21 mouse cellular contexts compared by ENCODE assay signal in the genomic region with DNA sequence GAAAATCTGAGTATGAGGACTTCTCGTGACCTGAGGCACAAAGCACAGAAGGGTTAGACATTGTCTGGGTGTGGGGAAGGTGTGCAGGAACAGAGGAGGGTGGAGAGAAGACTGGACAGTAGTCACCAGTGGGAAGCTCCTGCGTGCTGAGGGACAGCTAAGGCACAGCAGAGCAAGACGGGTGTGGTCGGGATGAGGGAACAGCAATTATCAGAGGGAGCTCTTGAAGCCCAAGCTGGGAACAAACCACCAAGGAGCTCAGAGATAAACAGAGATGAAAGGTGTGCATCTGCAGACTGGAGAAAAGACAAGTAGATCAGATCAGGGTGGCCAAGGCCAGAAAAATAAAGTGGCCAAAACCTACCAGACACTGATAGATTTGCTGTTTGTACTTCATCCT.
A peak's percentile ranks its signal among the peaks of the same experiment; 100 is the strongest.
DNase-seq lines count a peak whose midpoint lies in the region; ATAC-seq and TF ChIP-seq lines count a peak whose summit lies in the region.
"Had no signal": no experiment of that assay in that cellular context is flagged by ENCODE, and none has a peak within 500 bp of the region (broad histone marks: within the 10 kb centered on the region; RNA-seq: fewer than 3 reads in every experiment).

No protein-coding gene starts in this region.

- intact Hi-C loops in left cerebral cortex, postnatal 14 days (cut with DNase I): no loop called here

- no peak for DNase-seq in liver, adult 2 months (ENCODE audit: extremely low read depth, low read depth, low spot score)
- no peak for DNase-seq in liver, embryonic 14.5 days (ENCODE audit: low read depth in 3 of 3, low spot score in 3 of 3)
- DNase-seq in liver: no peak
- no peak for DNase-seq in left cerebral cortex, postnatal 14 days (ENCODE audit: low spot score in 2 of 2)
- DNase-seq: adrenal gland, adult 8-10 months; adrenal gland, postnatal 14 days; adrenal gland, postnatal 36 days; cerebellum, adult 11-12 months; cerebellum, adult 2 months; cerebellum, adult 9-10 months; cerebellum, postnatal 10 days; cerebellum, postnatal 25 days had no signal

- 96% methylated on average over 4 of the region's 4 CpGs for WGBS in liver, adult 2 months
- WGBS in liver, embryonic 12.5 days (ENCODE audit: insufficient replicate concordance): 56% methylated on average over 4 of the region's 4 CpGs
- 49% methylated on average over 4 of the region's 4 CpGs for WGBS in liver, embryonic 14.5 days (ENCODE audit: insufficient replicate concordance)
- WGBS in neural tube, embryonic 15.5 days: 97% methylated on average over 4 of the region's 4 CpGs

- H3K27me3 ChIP-seq in liver, adult 2 months (ENCODE audit: control insufficient read depth, insufficient read depth, low read length): no peaks in the 10 kb centered on the region
- no peaks in the 10 kb centered on the region for H3K27me3 ChIP-seq in liver, embryonic 12.5 days (replicated peaks)
- H3K27me3 ChIP-seq in liver, embryonic 14.5 days (ENCODE audit: control insufficient read depth, insufficient read depth, low read length): no peaks in the 10 kb centered on the region
- no peaks in the 10 kb centered on the region for H3K27me3 ChIP-seq in neural tube, embryonic 15.5 days (replicated peaks)
- H3K27me3 ChIP-seq: embryonic facial prominence, embryonic 12.5 days; forebrain, embryonic 13.5 days; forebrain, embryonic 15.5 days; Patski had no signal

- no peak overlapping the region; the same call in 1 of the 2 replicates for H3K4me2 ChIP-seq in liver, embryonic 12.5 days
- H3K4me2 ChIP-seq in liver, embryonic 14.5 days (ENCODE audit: low read depth): no peak overlapping the region
- H3K4me2 ChIP-seq in neural tube, embryonic 15.5 days: no peak overlapping the region
- H3K4me2 ChIP-seq: embryonic facial prominence, embryonic 12.5 days; forebrain, embryonic 13.5 days; forebrain, embryonic 15.5 days had no signal

- H3K4me3 ChIP-seq in liver, adult 2 months (ENCODE audit: insufficient read depth, low read depth, low read length): no peak overlapping the region
- H3K4me3 ChIP-seq in liver, embryonic 12.5 days: no peak overlapping the region
- H3K4me3 ChIP-seq in liver, embryonic 14.5 days (ENCODE audit: insufficient read depth in 1 of 2, low read depth in 2 of 2, low read length in 2 of 2): no peak overlapping the region
- no peak overlapping the region for H3K4me3 ChIP-seq in neural tube, embryonic 15.5 days (replicated peaks)
- H3K4me3 ChIP-seq: embryonic facial prominence, embryonic 10.5 days; embryonic facial prominence, embryonic 12.5 days; forebrain, embryonic 13.5 days; forebrain, embryonic 15.5 days had no signal

- no peak for TF ChIP-seq CTCF in liver, adult 2 months (IDR thresholded peaks at IDR 0.05; ENCODE audit: low read depth, low read length)
- TF ChIP-seq CTCF in liver, embryonic 14.5 days (IDR thresholded peaks at IDR 0.05; ENCODE audit: low read depth): no peak

- H3K4me1 ChIP-seq in liver, adult 2 months (ENCODE audit: control insufficient read depth, insufficient read depth, low read length): peaks cover 29% of the 10 kb centered on the region
- H3K4me1 ChIP-seq in liver, embryonic 12.5 days: peaks cover 18% of the 10 kb centered on the region
- H3K4me1 ChIP-seq in liver, embryonic 14.5 days (replicated peaks; ENCODE audit: control insufficient read depth in 2 of 2, insufficient read depth in 2 of 2, low read length in 1 of 2): peaks cover 9 to 13% of the 10 kb centered on the region in 2 experiments
- H3K4me1 ChIP-seq in neural tube, embryonic 15.5 days: 0 out of 2 replicates have a peak, but pooled peaks cover 2% of the 10 kb centered on the region
- H3K4me1 ChIP-seq: embryonic facial prominence, embryonic 10.5 days; embryonic facial prominence, embryonic 12.5 days had no signal

- no peaks in the 10 kb centered on the region for H3K9me3 ChIP-seq in liver, embryonic 12.5 days (replicated peaks)
- H3K9me3 ChIP-seq in liver, embryonic 14.5 days (ENCODE audit: control insufficient read depth, low read length): no peaks in the 10 kb centered on the region
- no peaks in the 10 kb centered on the region for H3K9me3 ChIP-seq in neural tube, embryonic 15.5 days (replicated peaks)
- H3K9me3 ChIP-seq: embryonic facial prominence, embryonic 10.5 days; embryonic facial prominence, embryonic 12.5 days; forebrain, embryonic 13.5 days; forebrain, embryonic 15.5 days had no signal

- no peak overlapping the region for H3K9ac ChIP-seq in liver, adult 2 months (ENCODE audit: low read depth, low read length)
- H3K9ac ChIP-seq in liver, embryonic 12.5 days: no peak overlapping the region
- H3K9ac ChIP-seq in liver, embryonic 14.5 days (replicated peaks): no peak overlapping the region
- H3K9ac ChIP-seq in neural tube, embryonic 15.5 days (replicated peaks): no peak overlapping the region
- H3K9ac ChIP-seq: embryonic facial prominence, embryonic 12.5 days; forebrain, embryonic 13.5 days; forebrain, embryonic 15.5 days had no signal

- TF ChIP-seq POLR2A in liver, adult 2 months (IDR thresholded peaks at IDR 0.05; ENCODE audit: extremely low read depth, insufficient read depth, low read length): no peak

- ATAC-seq in liver, embryonic 12.5 days: no peak
- ATAC-seq in liver, embryonic 14.5 days (ENCODE audit: insufficient read depth): peak; percentile 53; the same call in 1 of the 2 replicates
- 0 out of 2 replicates have a peak, but pooled peaks have one; percentile 23 for ATAC-seq in megakaryocyte progenitor cell, adult 5-6 weeks (replicated peaks; ENCODE audit: poor library complexity)
- ATAC-seq in neural tube, embryonic 15.5 days (ENCODE audit: low FRiP score): no peak
- ATAC-seq: activated CD4-positive, CD25-positive, alpha-beta regulatory T cell, adult 4 months; forebrain, embryonic 13.5 days; forebrain, embryonic 15.5 days; Patski had no signal

- H3K36me3 ChIP-seq in liver, adult 2 months (ENCODE audit: control insufficient read depth, insufficient read depth, low read length): peaks cover 6% of the 10 kb centered on the region; the same call in 1 of the 2 replicates
- peaks cover 4% of the 10 kb centered on the region; the same call in 1 of the 2 replicates for H3K36me3 ChIP-seq in liver, embryonic 12.5 days
- no peaks in the 10 kb centered on the region for H3K36me3 ChIP-seq in liver, embryonic 14.5 days (replicated peaks; ENCODE audit: control insufficient read depth, insufficient read depth, low read depth)
- no peaks in the 10 kb centered on the region for H3K36me3 ChIP-seq in neural tube, embryonic 15.5 days
- H3K36me3 ChIP-seq: forebrain, embryonic 15.5 days had no signal

- H3K27ac ChIP-seq in liver, adult 2 months (replicated peaks; ENCODE audit: insufficient read depth, low read depth, low read length): peak overlapping the region; percentile 67
- H3K27ac ChIP-seq in liver, embryonic 12.5 days: no peak overlapping the region
- H3K27ac ChIP-seq in liver, embryonic 14.5 days: no peak overlapping the region
- no peak overlapping the region for H3K27ac ChIP-seq in neural tube, embryonic 15.5 days (replicated peaks)
- H3K27ac ChIP-seq: embryonic facial prominence, embryonic 10.5 days; embryonic facial prominence, embryonic 12.5 days; forebrain, embryonic 13.5 days; forebrain, embryonic 15.5 days had no signal

- TF ChIP-seq EP300 in liver, embryonic 14.5 days (IDR thresholded peaks at IDR 0.05; ENCODE audit: low read depth): no peak

- peaks cover 26% of the 10 kb centered on the region; the same call in 1 of the 2 replicates for H3K79me2 ChIP-seq in liver, adult 2 months (ENCODE audit: control insufficient read depth, insufficient read depth, low read length)

Comparison
In these comparisons a context has a peak if more than half of its experiments do, and no peak if none do; other contexts are left out.
1. ATAC-seq: peak in liver, embryonic 14.5 days (single experiment) and megakaryocyte progenitor cell, adult 5-6 weeks (single experiment); none in liver, embryonic 12.5 days (single experiment) and neural tube, embryonic 15.5 days (single experiment).